Mouse (Mus musculus): ENCODE measurements around the gene Vwa5b1. TPM values are rescaled to one million over a fixed set of nuclear protein-coding genes. Genes with fewer than 3 reads are reported as not detected.

Gene Vwa5b1
- polyA plus RNA-seq, 1 experiment: 0.08 TPM

DNA sequence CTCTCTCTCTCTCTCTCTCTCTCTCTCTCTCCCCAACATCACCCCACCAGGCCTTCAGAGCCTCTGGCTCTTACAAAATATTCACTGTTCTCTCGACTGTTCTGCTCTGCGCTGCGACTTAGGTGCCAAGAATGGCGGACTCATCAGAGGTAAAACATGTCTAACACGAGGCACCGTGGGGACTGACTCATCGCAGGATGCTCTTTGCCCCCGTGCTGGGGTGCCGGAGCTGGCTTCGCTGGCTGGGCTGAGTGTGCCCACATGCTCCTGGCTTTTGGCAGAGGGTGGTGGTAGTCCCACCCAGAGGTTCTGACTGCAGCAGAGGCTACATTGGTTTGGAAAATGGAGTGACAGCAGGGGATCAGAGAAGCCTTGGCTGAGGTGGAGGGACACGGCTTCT, 89.4 kb downstream of the Vwa5b1 start:
- H3K27ac ChIP-seq (ENCODE audit: control insufficient read depth, insufficient read depth, low read length): no peak overlapping the region
- no peak overlapping the region for H3K4me3 ChIP-seq (ENCODE audit: control insufficient read depth, insufficient read depth, low read length)
- no peaks in the 10 kb centered on the region for H3K4me1 ChIP-seq (replicated peaks; ENCODE audit: control insufficient read depth, insufficient read depth, low read length)
- 79% methylated on average over 11 of the region's 11 CpGs for WGBS
- DNase-seq: no peak
- H3K36me3 ChIP-seq (ENCODE audit: control insufficient read depth, insufficient read depth, low read length): no peaks in the 10 kb centered on the region
- TF ChIP-seq POLR2A (IDR thresholded peaks at IDR 0.05; ENCODE audit: control insufficient read depth, extremely low read depth, insufficient read depth, low read length, poor library complexity) (no peak), CTCF (IDR thresholded peaks at IDR 0.05; ENCODE audit: borderline replicate concordance, control insufficient read depth, extremely low read depth, insufficient read depth, low read length, poor library complexity) (no peak)
- no peaks in the 10 kb centered on the region for H3K27me3 ChIP-seq (ENCODE audit: control insufficient read depth, insufficient read depth, low read length)

DNA sequence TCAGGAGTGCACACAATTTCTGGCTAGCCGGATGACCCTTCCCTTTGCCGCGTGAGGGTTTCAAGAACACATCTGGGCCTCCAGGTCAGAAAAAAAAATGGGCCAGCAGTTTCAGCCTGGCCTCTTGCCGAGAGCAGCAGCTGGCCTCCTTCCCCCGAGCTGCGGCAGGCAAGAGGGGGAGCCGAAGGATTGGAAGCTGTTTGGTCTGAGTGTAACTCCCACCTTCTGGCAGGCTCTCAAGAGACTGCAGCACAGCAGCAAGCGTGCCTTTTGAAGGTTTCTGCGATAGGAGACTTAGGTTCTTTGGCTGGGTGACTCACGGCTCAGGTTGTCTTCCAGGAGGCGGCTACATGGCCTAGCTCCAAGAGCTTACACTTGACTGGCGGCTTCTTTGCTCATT, 92.5 kb downstream of the Vwa5b1 start:
- TF ChIP-seq CTCF (IDR thresholded peaks at IDR 0.05; ENCODE audit: borderline replicate concordance, control insufficient read depth, extremely low read depth, insufficient read depth, low read length, poor library complexity) (no peak), POLR2A (IDR thresholded peaks at IDR 0.05; ENCODE audit: control insufficient read depth, extremely low read depth, insufficient read depth, low read length, poor library complexity) (no peak)
- Histone ChIP-seq H3K27ac (ENCODE audit: control insufficient read depth, insufficient read depth, low read length) (no peak overlapping the region), H3K4me1 (replicated peaks; ENCODE audit: control insufficient read depth, insufficient read depth, low read length) (no peaks in the 10 kb centered on the region), H3K4me3 (ENCODE audit: control insufficient read depth, insufficient read depth, low read length) (no peak overlapping the region), H3K27me3 (ENCODE audit: control insufficient read depth, insufficient read depth, low read length) (no peaks in the 10 kb centered on the region; the same call in 1 of the 2 replicates), H3K36me3 (ENCODE audit: control insufficient read depth, insufficient read depth, low read length) (no peaks in the 10 kb centered on the region)
- WGBS: 71% methylated on average over 12 of the region's 12 CpGs
- DNase-seq: no peak

DNA sequence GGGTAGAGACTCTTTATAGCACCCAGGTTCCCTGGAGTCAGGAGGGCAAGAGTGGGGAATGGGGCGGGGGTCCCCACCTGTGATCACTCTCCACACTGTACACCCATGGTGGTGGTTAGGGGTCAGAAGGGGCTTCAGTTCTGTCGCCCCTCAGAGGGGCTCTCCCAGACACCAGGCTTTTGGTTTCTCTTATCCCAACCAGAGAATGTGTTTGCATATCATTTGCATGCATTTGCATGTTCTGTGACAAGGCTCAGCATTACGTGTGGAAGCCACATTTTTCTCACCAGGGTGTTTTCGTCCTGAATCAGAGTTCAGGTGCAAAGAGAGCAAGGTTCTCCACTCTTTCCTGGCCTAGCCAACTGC, 97.6 kb downstream of the Vwa5b1 start:
- Histone ChIP-seq H3K4me1 (replicated peaks; ENCODE audit: control insufficient read depth, insufficient read depth, low read length) (no peaks in the 10 kb centered on the region), H3K36me3 (ENCODE audit: control insufficient read depth, insufficient read depth, low read length) (no peaks in the 10 kb centered on the region), H3K27ac (ENCODE audit: control insufficient read depth, insufficient read depth, low read length) (no peak overlapping the region), H3K4me3 (ENCODE audit: control insufficient read depth, insufficient read depth, low read length) (no peak overlapping the region), H3K27me3 (ENCODE audit: control insufficient read depth, insufficient read depth, low read length) (no peaks in the 10 kb centered on the region; the same call in 1 of the 2 replicates)
- TF ChIP-seq CTCF (IDR thresholded peaks at IDR 0.05; ENCODE audit: borderline replicate concordance, control insufficient read depth, extremely low read depth, insufficient read depth, low read length, poor library complexity) (no peak), POLR2A (IDR thresholded peaks at IDR 0.05; ENCODE audit: control insufficient read depth, extremely low read depth, insufficient read depth, low read length, poor library complexity) (no peak)
- no peak for DNase-seq
- WGBS: 76% methylated on average over 4 of the region's 4 CpGs

DNA sequence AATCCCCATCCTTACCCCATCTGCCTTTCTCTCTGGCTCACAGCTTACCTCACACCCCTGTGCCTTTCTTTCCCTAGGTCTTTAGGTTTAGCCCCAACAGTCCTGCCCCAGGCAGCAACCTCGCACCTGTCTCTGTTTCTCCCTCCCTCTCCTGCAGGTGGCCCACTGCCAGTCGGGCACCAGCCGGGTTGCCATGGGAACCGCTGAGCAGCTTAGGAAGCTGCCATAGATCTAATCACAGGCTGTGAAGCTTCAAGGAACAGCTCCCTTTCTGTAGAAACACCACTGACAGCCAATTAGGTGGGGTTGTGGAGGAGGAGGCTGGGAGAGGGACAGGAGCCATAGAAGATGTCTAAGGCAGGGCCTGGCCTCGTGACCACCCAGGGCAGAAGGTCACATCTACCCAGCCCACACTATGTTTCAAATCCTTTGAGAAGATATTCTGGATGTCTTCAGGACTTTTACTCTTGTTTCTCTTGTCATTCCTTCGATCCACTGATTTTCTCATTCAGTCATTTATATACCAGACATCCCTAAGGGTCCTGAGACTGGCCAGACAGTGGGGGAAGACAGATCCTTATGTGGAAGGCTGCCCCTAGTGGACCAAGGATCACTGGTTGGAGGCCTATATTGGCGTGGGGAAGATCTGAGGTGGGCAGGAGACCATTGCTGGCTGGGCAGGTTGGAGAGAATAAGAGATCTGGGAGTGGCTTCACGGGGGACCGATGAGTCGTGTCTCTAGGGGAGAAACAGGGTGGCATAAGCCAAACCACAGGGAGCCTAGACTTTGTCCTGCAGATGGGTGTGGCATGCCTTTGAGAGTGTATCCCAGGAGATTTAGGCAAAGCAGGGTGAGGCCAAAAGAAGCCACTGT, 98.2 kb downstream of the Vwa5b1 start:
- DNase-seq: peak; percentile 7
- 32% methylated on average over 10 of the region's 10 CpGs for WGBS
- TF ChIP-seq POLR2A (IDR thresholded peaks at IDR 0.05; ENCODE audit: control insufficient read depth, extremely low read depth, insufficient read depth, low read length, poor library complexity) (no peak), CTCF (IDR thresholded peaks at IDR 0.05; ENCODE audit: borderline replicate concordance, control insufficient read depth, extremely low read depth, insufficient read depth, low read length, poor library complexity) (no peak)
- no peak overlapping the region for H3K27ac ChIP-seq (ENCODE audit: control insufficient read depth, insufficient read depth, low read length)
- H3K4me3 ChIP-seq (ENCODE audit: control insufficient read depth, insufficient read depth, low read length): no peak overlapping the region
- no peaks in the 10 kb centered on the region for H3K36me3 ChIP-seq (ENCODE audit: control insufficient read depth, insufficient read depth, low read length)
- no peaks in the 10 kb centered on the region; the same call in 1 of the 2 replicates for H3K27me3 ChIP-seq (ENCODE audit: control insufficient read depth, insufficient read depth, low read length)
- H3K4me1 ChIP-seq (replicated peaks; ENCODE audit: control insufficient read depth, insufficient read depth, low read length): no peaks in the 10 kb centered on the region

DNA sequence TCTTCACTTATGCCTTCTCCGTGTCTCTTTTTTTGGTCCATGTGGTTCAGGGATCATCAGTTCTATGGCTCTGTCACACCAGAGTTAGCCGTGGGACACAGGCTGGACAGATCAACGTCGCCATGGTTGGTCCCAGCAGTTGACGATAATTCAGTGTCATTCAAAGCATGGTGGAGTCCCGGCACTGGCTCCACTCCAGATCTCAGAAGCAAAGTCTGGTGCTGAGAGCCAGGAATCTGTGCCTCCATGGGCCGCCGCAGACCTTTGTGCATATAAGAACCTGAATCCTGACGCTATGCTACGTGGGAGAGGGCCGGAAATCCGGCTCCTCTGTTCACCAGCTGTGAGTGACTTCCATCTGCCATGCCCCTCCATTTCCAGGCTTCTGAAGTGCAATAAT, 100.1 kb downstream of the Vwa5b1 start:
- WGBS: 91% methylated on average over 12 of the region's 12 CpGs
- H3K4me1 ChIP-seq (replicated peaks; ENCODE audit: control insufficient read depth, insufficient read depth, low read length): no peaks in the 10 kb centered on the region
- TF ChIP-seq POLR2A (IDR thresholded peaks at IDR 0.05; ENCODE audit: control insufficient read depth, extremely low read depth, insufficient read depth, low read length, poor library complexity): no peak
- no peak for TF ChIP-seq CTCF (IDR thresholded peaks at IDR 0.05; ENCODE audit: borderline replicate concordance, control insufficient read depth, extremely low read depth, insufficient read depth, low read length, poor library complexity)

DNA sequence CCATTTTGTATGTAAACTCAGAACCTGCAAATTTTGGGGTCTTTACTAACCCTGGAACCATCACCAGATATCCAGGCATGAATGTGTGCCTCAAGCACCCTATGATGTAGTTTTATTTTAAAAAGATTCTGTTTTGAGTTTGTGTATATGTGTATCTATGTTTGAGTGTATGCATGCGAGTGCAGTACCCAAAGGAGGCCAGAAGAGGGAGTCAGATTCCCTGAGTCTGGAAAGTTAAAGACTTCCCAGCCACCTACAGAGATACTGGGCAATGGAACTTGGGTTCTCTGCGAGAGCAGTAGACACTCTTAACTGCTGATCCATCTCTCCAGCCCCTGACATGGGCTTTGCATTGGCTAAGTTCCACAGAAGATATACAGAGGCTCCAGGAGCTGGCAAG, 101.8 kb downstream of the Vwa5b1 start:
- H3K27ac ChIP-seq (ENCODE audit: control insufficient read depth, insufficient read depth, low read length): no peak overlapping the region
- no peaks in the 10 kb centered on the region for H3K36me3 ChIP-seq (ENCODE audit: control insufficient read depth, insufficient read depth, low read length)
- DNase-seq: no peak
- no peak overlapping the region for H3K4me3 ChIP-seq (ENCODE audit: control insufficient read depth, insufficient read depth, low read length)
- no peaks in the 10 kb centered on the region for H3K4me1 ChIP-seq (replicated peaks; ENCODE audit: control insufficient read depth, insufficient read depth, low read length)
- TF ChIP-seq POLR2A (IDR thresholded peaks at IDR 0.05; ENCODE audit: control insufficient read depth, extremely low read depth, insufficient read depth, low read length, poor library complexity) (no peak), CTCF (IDR thresholded peaks at IDR 0.05; ENCODE audit: borderline replicate concordance, control insufficient read depth, extremely low read depth, insufficient read depth, low read length, poor library complexity) (no peak)
- H3K27me3 ChIP-seq (ENCODE audit: control insufficient read depth, insufficient read depth, low read length): no peaks in the 10 kb centered on the region
- WGBS: 91% methylated on average over 2 of the region's 2 CpGs

More for the DNA sequence above, 100.1 kb downstream of the Vwa5b1 start:
- DNase-seq: no peak
- Histone ChIP-seq H3K36me3 (ENCODE audit: control insufficient read depth, insufficient read depth, low read length) (no peaks in the 10 kb centered on the region), H3K27ac (ENCODE audit: control insufficient read depth, insufficient read depth, low read length) (no peak overlapping the region), H3K4me3 (ENCODE audit: control insufficient read depth, insufficient read depth, low read length) (no peak overlapping the region), H3K27me3 (ENCODE audit: control insufficient read depth, insufficient read depth, low read length) (no peaks in the 10 kb centered on the region; the same call in 1 of the 2 replicates)
